Mouse (Mus musculus): ENCODE measurements around the gene Irf7. TPM values are rescaled to one million over a fixed set of nuclear protein-coding genes. Genes with fewer than 3 reads are reported as not detected.
A peak's percentile ranks its signal among the peaks of the same experiment; 100 is the strongest.

Gene Irf7
- total RNA-seq, 2 experiments from 2014 or later: 1.7 to 2.0 TPM

Small RNA genes within 50 kb of the gene (microRNA-seq; reads per million reads assigned to microRNA genes)
- 136 reads per million, percentile 60 among the genes with 10 or more reads in this experiment for gene Mir210

Other genes starting within 250 kb of the Irf7 start
- not detected for gene Ifitm6, start 248.6 kb downstream of the Irf7 start, total RNA-seq (2021)
- not detected for gene Gm17387, start 237.3 kb downstream of the Irf7 start, total RNA-seq (2021)
- gene B4galnt4, start 205.4 kb downstream of the Irf7 start, total RNA-seq (2021): 10 to 100 TPM; 84.4 to 86.3 TPM
- gene Pkp3, start 188.3 kb downstream of the Irf7 start, total RNA-seq (2021): not detected
- 1 to 10 TPM; 1.7 to 2.8 TPM for gene Sigirr, start 165.9 kb downstream of the Irf7 start, total RNA-seq (2021)
- gene Ano9, start 148.7 kb downstream of the Irf7 start, total RNA-seq (2021): not detected
- 10 to 100 TPM; 45.1 to 52.1 TPM for gene Ptdss2, start 144.1 kb downstream of the Irf7 start, total RNA-seq (2021)
- gene Rnh1, start 93.6 kb downstream of the Irf7 start, total RNA-seq (2021): 10 to 100 TPM; 33.6 to 36.2 TPM
- gene Hras, start 72.5 kb downstream of the Irf7 start, total RNA-seq (2021): 100 to 1,000 TPM; 256 to 304 TPM
- 1 to 10 TPM; 3.5 to 4.7 TPM for gene Lrrc56, start 72.3 kb downstream of the Irf7 start, total RNA-seq (2021)
- not detected for gene Lmntd2, start 52.4 kb downstream of the Irf7 start, total RNA-seq (2021)
- 1 to 10 TPM in 1 of 2 experiments, under 1 TPM in 1; 0.70 to 1.3 TPM for gene Rassf7, start 50.6 kb downstream of the Irf7 start, total RNA-seq (2021)
- gene Phrf1, start 37.7 kb downstream of the Irf7 start, total RNA-seq (2021): 10 to 100 TPM; 64.4 to 78.0 TPM
- not detected for gene Cdhr5, start 10.3 kb upstream of the Irf7 start, total RNA-seq (2021)
- not detected for gene Sct, start 12.7 kb upstream of the Irf7 start, total RNA-seq (2021)
- gene Drd4, start 25.5 kb upstream of the Irf7 start, total RNA-seq (2021): under 1 TPM; 0.17 to 0.39 TPM
- 10 to 100 TPM; 67.3 to 72.5 TPM for gene Deaf1, start 61.2 kb upstream of the Irf7 start, total RNA-seq (2021)
- 10 to 100 TPM; 30.5 to 34.9 TPM for gene Tmem80, start 61.3 kb upstream of the Irf7 start, total RNA-seq (2021)
- 1 to 10 TPM; 4.7 to 5.9 TPM for gene Eps8l2, start 72.4 kb upstream of the Irf7 start, total RNA-seq (2021)
- 100 to 1,000 TPM in 1 of 2 experiments, 10 to 100 TPM in 1; 93.3 to 116 TPM for gene Taldo1, start 125.7 kb upstream of the Irf7 start, total RNA-seq (2021)
- 10 to 100 TPM; 43.2 to 43.4 TPM for gene Gatd1, start 147.7 kb upstream of the Irf7 start, total RNA-seq (2021)
- gene Cend1, start 163.0 kb upstream of the Irf7 start, total RNA-seq (2021): 100 to 1,000 TPM; 291 to 331 TPM
- 100 to 1,000 TPM; 270 to 289 TPM for gene Slc25a22, start 171.4 kb upstream of the Irf7 start, total RNA-seq (2021)
- 1 to 10 TPM in 1 of 2 experiments, under 1 TPM in 1; 0.76 to 1.9 TPM for gene Pidd1, start 177.5 kb upstream of the Irf7 start, total RNA-seq (2021)
- 100 to 1,000 TPM; 493 to 570 TPM for gene Rplp2, start 180.9 kb upstream of the Irf7 start, total RNA-seq (2021)
- 10 to 100 TPM; 28.0 to 31.7 TPM for gene Pnpla2, start 188.7 kb upstream of the Irf7 start, total RNA-seq (2021)
- gene Cracr2b, start 194.6 kb upstream of the Irf7 start, total RNA-seq (2021): 1 to 10 TPM; 3.0 to 3.5 TPM
- gene Cd151, start 200.9 kb upstream of the Irf7 start, total RNA-seq (2021): 10 to 100 TPM; 30.9 to 35.4 TPM
- gene Polr2l, start 208.7 kb upstream of the Irf7 start, total RNA-seq (2021): 10 to 100 TPM; 38.0 to 40.1 TPM
- gene Tspan4, start 208.8 kb upstream of the Irf7 start, total RNA-seq (2021): 10 to 100 TPM; 14.2 to 20.0 TPM

Measured in left cerebral cortex, postnatal 36 days (tissue).